Mouse (Mus musculus): ENCODE measurements around the gene Anapc7.
A peak's percentile ranks its signal among the peaks of the same experiment; 100 is the strongest.

DNA sequence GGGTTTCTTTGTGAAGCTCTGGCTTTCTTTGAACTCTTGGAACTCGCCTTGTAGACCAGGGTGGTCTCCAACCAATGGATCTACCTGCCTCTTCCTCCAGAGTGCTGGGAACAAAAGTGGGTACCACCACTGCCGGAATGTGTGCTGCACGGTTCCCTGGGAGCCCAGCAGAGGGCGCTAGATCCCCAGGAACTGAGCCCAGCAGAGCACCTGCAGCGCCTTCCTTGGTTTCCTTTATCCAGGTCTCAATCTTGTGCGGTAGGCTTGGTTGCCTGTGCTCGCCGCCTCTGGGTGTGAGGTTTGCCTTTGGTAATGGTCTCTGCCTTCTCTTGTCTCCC lies 20.2 kb upstream of the Anapc7 start:
- peak; percentile 96 for TF ChIP-seq CTCF (IDR thresholded peaks at IDR 0.05)
- TF ChIP-seq EP300 (IDR thresholded peaks at IDR 0.05), result no peak
